Mouse (Mus musculus) right cerebral cortex, adult 18-20 months (tissue): Measurements from ENCODE around the gene Cdt1.

Source experiments
- DNase-seq: peaks from one replicate; pipeline ENCODE4 v3.0.0; 2022; ENCODE audit warnings: mixed read lengths

Gene Cdt1

DNA sequence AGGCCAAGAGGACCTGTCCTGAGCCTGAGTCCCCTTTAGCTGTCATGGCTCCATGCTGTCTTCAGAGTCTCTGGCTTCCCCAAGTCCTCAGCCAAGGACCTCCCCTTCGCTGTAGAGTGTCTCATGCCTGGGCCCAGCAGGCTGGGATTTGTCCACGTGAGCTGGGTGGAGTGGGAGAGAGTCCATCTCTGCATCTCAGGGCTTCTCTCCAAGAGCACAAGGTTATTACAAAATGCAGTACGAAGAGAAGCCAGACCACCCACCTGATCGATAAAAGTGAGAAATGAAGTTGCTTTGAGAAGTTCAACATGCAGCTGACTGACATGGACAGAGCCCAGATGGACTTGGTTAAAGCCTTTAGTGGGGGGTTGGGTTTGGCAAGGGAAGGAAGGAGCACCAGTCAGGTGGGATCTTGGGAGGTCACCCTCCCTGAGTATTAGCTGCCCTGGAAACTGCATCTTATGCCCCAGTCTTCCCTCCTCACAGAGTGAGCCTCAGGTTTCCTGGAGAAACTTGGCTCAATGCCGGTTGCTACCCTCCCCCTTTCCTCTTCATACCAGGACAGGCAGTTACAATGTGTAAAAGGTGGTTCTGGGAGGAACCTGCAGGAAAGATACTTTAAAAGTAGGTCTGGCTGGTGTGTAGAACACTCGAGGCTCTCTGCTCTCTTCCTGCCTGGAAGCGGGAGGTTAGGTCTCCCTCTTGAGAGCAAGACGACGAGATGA is 48.5 kb downstream of the Cdt1 start:
- DNase-seq = no peak

- peak; percentile 70 for DNase-seq
Observed at GRCm38 (mm10) chr8:122617947-122618546, 50.2 kb downstream of the Cdt1 start.

DNA sequence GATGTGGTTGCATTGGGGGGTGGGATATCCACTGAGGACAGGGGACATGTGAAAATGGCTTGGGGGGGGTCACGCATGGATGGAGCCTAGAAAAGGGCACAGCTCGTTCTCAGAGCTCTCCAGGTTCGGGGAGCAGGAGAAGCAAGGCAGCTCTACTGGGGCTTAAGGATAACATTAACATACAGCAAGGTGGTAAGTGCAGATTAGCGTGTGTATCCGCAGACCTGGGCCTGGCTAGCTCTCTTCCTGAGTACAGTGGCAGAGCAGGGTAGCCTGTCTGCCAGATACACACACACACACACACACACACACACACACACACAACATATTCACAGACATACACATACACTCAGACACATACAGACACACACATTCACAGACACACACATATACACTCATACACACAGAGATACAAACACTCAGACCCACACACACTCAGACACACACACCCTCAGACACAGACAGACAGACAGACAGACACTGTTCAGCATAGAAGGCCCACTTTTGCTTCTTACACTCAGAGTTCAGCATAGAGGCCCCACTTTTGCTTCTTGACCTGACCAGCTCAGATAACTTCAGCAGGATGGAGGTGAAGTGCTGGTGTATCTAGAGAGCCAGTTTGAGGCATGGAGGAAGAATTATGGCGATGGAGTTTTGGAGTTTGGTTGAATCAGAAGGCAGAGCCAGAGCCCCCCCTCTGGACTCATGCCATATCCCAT is 51.0 kb downstream of the Cdt1 start:
- no peak for DNase-seq

- DNase-seq = no peak
Observed at GRCm38 (mm10) chr8:122620446-122620845, 52.6 kb downstream of the Cdt1 start.

DNA sequence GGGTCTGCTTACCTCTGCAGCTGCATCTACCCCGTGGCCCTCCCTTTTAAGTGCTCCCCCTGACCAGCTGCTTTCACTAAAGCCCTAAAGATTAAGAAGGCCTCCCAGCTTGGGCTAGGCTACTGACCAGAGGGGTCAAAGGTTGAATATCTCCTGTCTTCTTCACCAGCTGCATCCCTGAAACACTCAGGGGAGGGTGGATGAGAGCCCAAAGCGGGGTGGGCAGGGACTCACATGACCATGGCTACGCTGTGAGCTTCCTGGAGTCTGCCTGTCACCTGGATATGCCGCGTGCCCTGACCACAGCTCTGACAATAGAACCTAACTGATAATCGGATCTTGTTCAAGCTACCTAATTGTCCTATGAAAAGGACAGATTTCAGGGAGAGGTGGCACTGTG is 54.9 kb downstream of the Cdt1 start, which contains the start of gene Pabpn1l:
Pabpn1l (minus strand) TSS at position 13 of the 400 bp plus-strand sequence.
- no peak for DNase-seq
